Mouse (Mus musculus): Measurements from ENCODE around the gene Rab11a. TPM values are rescaled to one million over a fixed set of nuclear protein-coding genes. Genes with fewer than 3 reads are reported as not detected.
"Not testable (repeated sequence)": the region's sequence is repeated elsewhere in the genome, so short reads cannot be mapped to it uniquely, and the experiment has no call there.

Gene Rab11a
- polyA plus RNA-seq, 1 experiment from 2014 or later, result 252 TPM

DNA sequence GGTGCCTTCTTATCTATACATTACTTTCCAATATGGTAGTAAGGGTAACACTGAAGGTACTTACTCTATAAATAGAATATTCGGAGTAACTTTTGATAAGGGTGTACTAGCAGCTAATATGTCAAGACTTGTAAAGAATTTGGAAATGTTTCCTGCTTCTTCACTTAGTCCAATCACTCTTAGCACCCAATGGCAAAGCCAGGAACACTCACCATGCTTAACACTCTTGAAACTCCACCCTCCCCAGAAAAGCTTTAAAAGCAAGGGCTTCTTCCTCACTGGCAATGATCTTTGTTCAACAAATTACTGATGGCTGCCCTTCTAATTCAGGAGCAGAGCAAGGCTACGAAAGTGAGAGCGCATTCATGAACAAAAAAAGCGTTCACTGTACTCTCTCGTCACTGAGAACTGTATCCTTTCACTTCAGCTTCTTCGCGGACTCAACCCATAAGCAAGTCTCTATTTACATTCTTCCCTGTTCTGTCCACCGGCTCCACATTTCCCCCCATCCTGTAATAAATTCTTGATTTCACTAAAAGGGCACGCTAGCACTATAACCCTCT is 1.4 kb downstream of the Rab11a start:
- DNase-seq (ENCODE audit: low spot score), result no peak
- Histone ChIP-seq H3K27ac (replicated peaks; ENCODE audit: low read depth, low read length) (0 out of 2 replicates have a peak overlapping the region, but pooled peaks have one; percentile 16), H3K4me2 (ENCODE audit: low read depth, severe bottlenecking) (peak overlapping the region; percentile 73), H3K27me3 (ENCODE audit: control insufficient read depth, insufficient read depth, low read length) (no peaks in the 10 kb centered on the region), H3K36me3 (ENCODE audit: control insufficient read depth, insufficient read depth, low read length) (no peaks in the 10 kb centered on the region), H3K9me3 (ENCODE audit: control insufficient read depth, low read length) (no peaks in the 10 kb centered on the region), H3K9ac (ENCODE audit: low read length) (peak overlapping the region; percentile 74; the same call in 1 of the 2 replicates), H3K4me1 (ENCODE audit: control insufficient read depth, insufficient read depth, low read length) (no peaks in the 10 kb centered on the region), H3K4me3 (ENCODE audit: low read depth, low read length) (peak overlapping the region; percentile 77)
- ATAC-seq (ENCODE audit: insufficient number of reproducible peaks, low FRiP score, low TSS enrichment, low read depth), result no peak
- WGBS, result 16% methylated on average over 9 of the region's 9 CpGs

DNA sequence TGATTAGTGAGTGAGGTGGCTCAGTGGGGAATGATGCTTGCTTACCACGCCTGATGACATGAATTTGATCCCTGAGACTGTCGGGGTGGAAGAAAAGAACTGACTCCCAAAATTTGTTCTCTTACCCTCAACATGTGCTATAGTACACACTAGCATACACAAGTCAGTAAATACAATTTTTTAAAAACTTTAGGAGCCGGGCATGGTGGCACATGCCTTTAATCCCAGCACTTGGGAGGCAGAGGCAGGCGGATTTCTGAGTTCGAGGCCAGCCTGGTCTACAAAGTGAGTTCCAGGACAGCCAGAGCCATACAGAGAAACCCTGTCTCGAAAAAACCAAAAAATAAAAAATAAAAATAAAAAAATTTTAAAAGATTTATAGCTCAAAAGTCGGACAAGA is 2.6 kb downstream of the Rab11a start:
- WGBS, result 88% methylated on average over 7 of the region's 7 CpGs
- ATAC-seq (ENCODE audit: insufficient number of reproducible peaks, low FRiP score, low TSS enrichment, low read depth); H3K36me3 ChIP-seq (ENCODE audit: control insufficient read depth, insufficient read depth, low read length); H3K9ac ChIP-seq (ENCODE audit: low read length); H3K27ac ChIP-seq (replicated peaks; ENCODE audit: low read depth, low read length); H3K27me3 ChIP-seq (ENCODE audit: control insufficient read depth, insufficient read depth, low read length); H3K4me1 ChIP-seq (ENCODE audit: control insufficient read depth, insufficient read depth, low read length); H3K9me3 ChIP-seq (ENCODE audit: control insufficient read depth, low read length); H3K4me3 ChIP-seq (ENCODE audit: low read depth, low read length); H3K4me2 ChIP-seq (ENCODE audit: low read depth, severe bottlenecking); DNase-seq (ENCODE audit: low spot score): not testable (repeated sequence)

DNA sequence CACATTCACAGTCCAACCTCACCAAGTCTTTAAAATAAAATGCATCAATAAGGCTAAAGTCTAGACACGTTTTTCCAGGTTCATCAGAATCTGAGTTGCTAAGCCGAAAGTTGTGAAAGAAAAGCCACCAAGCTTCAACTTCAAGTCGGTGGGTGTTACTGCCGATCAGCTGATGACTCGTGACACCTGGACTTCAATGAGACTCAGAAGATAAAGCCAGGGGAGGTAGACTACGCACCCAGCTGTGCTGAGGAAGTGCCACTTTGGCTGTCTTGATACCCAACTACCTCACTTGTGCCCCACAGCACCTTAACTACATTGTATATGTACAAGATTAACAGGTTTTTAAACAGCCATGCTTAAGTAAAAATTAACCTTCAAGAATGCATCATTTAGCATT is 3.4 kb downstream of the Rab11a start:
- H3K9me3 ChIP-seq (ENCODE audit: control insufficient read depth, low read length), result no peaks in the 10 kb centered on the region
- no peak overlapping the region for H3K9ac ChIP-seq (ENCODE audit: low read length)
- no peaks in the 10 kb centered on the region for H3K4me1 ChIP-seq (ENCODE audit: control insufficient read depth, insufficient read depth, low read length)
- no peak overlapping the region for H3K4me2 ChIP-seq (ENCODE audit: low read depth, severe bottlenecking)
- H3K27me3 ChIP-seq (ENCODE audit: control insufficient read depth, insufficient read depth, low read length), result no peaks in the 10 kb centered on the region
- WGBS, result 67% methylated on average over 6 of the region's 6 CpGs
- ATAC-seq (ENCODE audit: insufficient number of reproducible peaks, low FRiP score, low TSS enrichment, low read depth) (no peak), DNase-seq (ENCODE audit: low spot score) (no peak)
- H3K4me3 ChIP-seq (ENCODE audit: low read depth, low read length), result no peak overlapping the region
- no peaks in the 10 kb centered on the region for H3K36me3 ChIP-seq (ENCODE audit: control insufficient read depth, insufficient read depth, low read length)
- H3K27ac ChIP-seq (replicated peaks; ENCODE audit: low read depth, low read length), result no peak overlapping the region

DNA sequence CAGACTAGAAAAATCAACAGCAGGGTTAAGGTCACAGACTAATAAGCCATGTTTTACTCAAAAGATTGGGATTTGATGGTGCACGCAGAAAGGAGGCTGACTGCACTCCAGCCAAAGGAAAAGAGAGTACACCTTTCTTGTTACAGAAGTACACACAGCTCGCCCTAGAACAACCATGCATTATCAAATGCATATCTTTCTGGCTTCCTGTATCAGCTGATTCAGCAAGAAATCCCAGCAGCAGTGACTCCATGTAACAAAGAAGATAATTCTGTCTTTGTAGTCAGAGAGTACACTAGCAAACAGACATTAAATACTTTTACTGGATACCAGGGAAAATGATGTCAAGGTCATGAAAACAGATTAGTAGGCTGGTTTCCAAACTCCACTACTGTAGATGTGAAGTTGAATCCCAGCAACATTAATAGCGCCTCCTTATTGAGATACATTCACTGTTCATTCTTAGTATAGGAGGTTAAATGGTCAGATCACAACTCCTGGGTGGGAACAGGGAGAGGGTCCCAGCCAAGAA is 6.5 kb downstream of the Rab11a start:
- Histone ChIP-seq H3K4me1 (ENCODE audit: control insufficient read depth, insufficient read depth, low read length) (no peaks in the 10 kb centered on the region), H3K27me3 (ENCODE audit: control insufficient read depth, insufficient read depth, low read length) (no peaks in the 10 kb centered on the region), H3K9ac (ENCODE audit: low read length) (no peak overlapping the region), H3K4me2 (ENCODE audit: low read depth, severe bottlenecking) (no peak overlapping the region), H3K4me3 (ENCODE audit: low read depth, low read length) (no peak overlapping the region), H3K9me3 (ENCODE audit: control insufficient read depth, low read length) (no peaks in the 10 kb centered on the region), H3K36me3 (ENCODE audit: control insufficient read depth, insufficient read depth, low read length) (no peaks in the 10 kb centered on the region), H3K27ac (replicated peaks; ENCODE audit: low read depth, low read length) (no peak overlapping the region)
- DNase-seq (ENCODE audit: low spot score) (no peak), ATAC-seq (ENCODE audit: insufficient number of reproducible peaks, low FRiP score, low TSS enrichment, low read depth) (no peak)
- 92% methylated on average over 3 of the region's 3 CpGs for WGBS

DNA sequence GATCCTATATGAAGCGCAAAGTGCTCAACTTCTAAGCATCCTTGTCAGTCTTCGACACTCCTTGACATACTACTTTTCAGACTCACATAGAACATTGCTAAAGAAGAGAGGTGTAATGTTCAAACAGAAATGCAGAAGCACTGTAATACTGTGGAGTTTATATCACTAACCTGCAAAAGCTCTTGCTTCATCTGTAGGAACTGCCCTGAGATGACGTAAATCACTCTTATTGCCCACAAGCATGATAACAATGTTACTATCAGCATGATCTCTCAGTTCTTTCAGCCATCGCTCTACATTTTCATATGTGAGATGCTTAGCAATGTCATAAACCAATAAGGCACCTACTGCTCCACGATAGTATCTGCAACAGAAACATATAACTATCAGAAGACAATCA is 11.1 kb downstream of the Rab11a start:
- 94% methylated on average over 5 of the region's 5 CpGs for WGBS
- no peaks in the 10 kb centered on the region for H3K4me1 ChIP-seq (ENCODE audit: control insufficient read depth, insufficient read depth, low read length)
- ATAC-seq (ENCODE audit: insufficient number of reproducible peaks, low FRiP score, low TSS enrichment, low read depth), result no peak
- H3K4me3 ChIP-seq (ENCODE audit: low read depth, low read length), result no peak overlapping the region
- H3K9me3 ChIP-seq (ENCODE audit: control insufficient read depth, low read length), result no peaks in the 10 kb centered on the region
- no peaks in the 10 kb centered on the region; the same call in 1 of the 2 replicates for H3K36me3 ChIP-seq (ENCODE audit: control insufficient read depth, insufficient read depth, low read length)
- H3K27ac ChIP-seq (replicated peaks; ENCODE audit: low read depth, low read length), result no peak overlapping the region
- no peak overlapping the region for H3K9ac ChIP-seq (ENCODE audit: low read length)
- no peak for DNase-seq (ENCODE audit: low spot score)
- no peaks in the 10 kb centered on the region for H3K27me3 ChIP-seq (ENCODE audit: control insufficient read depth, insufficient read depth, low read length)
- H3K4me2 ChIP-seq (ENCODE audit: low read depth, severe bottlenecking), result no peak overlapping the region

DNA sequence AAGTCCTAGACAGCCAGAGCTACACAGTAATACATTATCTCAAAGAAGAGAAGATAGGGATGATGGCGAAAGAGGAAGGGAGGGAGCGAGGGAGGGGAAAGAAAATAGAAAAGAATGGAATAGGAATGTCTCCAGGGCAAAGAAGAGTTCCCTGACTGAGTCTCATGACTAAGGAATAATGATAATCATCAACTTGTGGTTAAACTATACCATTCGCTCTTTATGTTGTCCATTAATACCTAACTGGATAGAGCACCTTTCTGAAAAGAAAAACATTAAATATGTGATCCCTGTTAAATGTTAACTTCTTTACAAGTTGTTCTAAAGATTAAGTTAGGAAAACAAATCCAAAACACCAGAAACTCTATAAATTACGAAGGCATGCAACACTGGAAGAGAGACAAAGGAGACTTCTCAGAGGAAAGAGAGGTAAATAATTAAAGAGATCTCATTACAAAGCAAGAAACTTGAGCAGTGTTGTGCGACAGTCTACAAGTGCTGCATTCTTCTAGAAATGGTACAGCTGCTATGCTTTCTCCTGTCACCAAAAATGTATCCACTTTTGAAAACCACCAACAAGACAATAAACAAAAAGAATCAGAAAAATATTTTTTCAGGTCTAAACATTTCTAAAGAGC is 17.9 kb downstream of the Rab11a start:
- 86% methylated on average over 5 of the region's 5 CpGs for WGBS
- H3K9ac ChIP-seq (ENCODE audit: low read length), result no peak overlapping the region
- ATAC-seq (ENCODE audit: insufficient number of reproducible peaks, low FRiP score, low TSS enrichment, low read depth), result no peak

DNA sequence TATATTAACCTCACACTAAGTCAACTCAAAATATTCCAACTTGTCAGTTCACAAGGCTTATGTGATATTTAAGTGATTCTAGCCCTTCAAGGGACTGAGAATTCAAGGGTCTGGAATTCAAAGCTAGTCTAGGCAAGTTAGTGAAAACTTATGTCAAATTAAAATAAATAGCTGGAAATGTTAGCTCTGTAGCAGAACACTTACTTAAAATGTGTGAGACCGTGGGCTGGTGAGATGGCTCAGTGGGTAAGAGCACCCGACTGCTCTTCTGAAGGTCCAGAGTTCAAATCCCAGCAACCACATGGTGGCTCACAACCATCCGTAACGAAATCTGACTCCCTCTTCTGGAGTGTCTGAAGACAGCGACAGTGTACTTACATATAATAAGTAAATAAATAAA is 27.3 kb downstream of the Rab11a start:
- H3K9ac ChIP-seq (ENCODE audit: low read length); H3K36me3 ChIP-seq (ENCODE audit: control insufficient read depth, insufficient read depth, low read length); ATAC-seq (ENCODE audit: insufficient number of reproducible peaks, low FRiP score, low TSS enrichment, low read depth); H3K27ac ChIP-seq (replicated peaks; ENCODE audit: low read depth, low read length); H3K4me3 ChIP-seq (ENCODE audit: low read depth, low read length); DNase-seq (ENCODE audit: low spot score); H3K4me1 ChIP-seq (ENCODE audit: control insufficient read depth, insufficient read depth, low read length); H3K27me3 ChIP-seq (ENCODE audit: control insufficient read depth, insufficient read depth, low read length); H3K9me3 ChIP-seq (ENCODE audit: control insufficient read depth, low read length); H3K4me2 ChIP-seq (ENCODE audit: low read depth, severe bottlenecking): not testable (repeated sequence)
- 92% methylated on average over 3 of the region's 5 CpGs for WGBS

More for the DNA sequence above, 17.9 kb downstream of the Rab11a start:
- no peak overlapping the region for H3K27ac ChIP-seq (replicated peaks; ENCODE audit: low read depth, low read length)
- no peaks in the 10 kb centered on the region for H3K4me1 ChIP-seq (ENCODE audit: control insufficient read depth, insufficient read depth, low read length)
- H3K9me3 ChIP-seq (ENCODE audit: control insufficient read depth, low read length), result no peaks in the 10 kb centered on the region
- no peaks in the 10 kb centered on the region for H3K27me3 ChIP-seq (ENCODE audit: control insufficient read depth, insufficient read depth, low read length)
- no peak overlapping the region for H3K4me2 ChIP-seq (ENCODE audit: low read depth, severe bottlenecking)
- no peak for DNase-seq (ENCODE audit: low spot score)
- H3K36me3 ChIP-seq (ENCODE audit: control insufficient read depth, insufficient read depth, low read length), result no peaks in the 10 kb centered on the region; the same call in 1 of the 2 replicates
- no peak overlapping the region for H3K4me3 ChIP-seq (ENCODE audit: low read depth, low read length)

DNA sequence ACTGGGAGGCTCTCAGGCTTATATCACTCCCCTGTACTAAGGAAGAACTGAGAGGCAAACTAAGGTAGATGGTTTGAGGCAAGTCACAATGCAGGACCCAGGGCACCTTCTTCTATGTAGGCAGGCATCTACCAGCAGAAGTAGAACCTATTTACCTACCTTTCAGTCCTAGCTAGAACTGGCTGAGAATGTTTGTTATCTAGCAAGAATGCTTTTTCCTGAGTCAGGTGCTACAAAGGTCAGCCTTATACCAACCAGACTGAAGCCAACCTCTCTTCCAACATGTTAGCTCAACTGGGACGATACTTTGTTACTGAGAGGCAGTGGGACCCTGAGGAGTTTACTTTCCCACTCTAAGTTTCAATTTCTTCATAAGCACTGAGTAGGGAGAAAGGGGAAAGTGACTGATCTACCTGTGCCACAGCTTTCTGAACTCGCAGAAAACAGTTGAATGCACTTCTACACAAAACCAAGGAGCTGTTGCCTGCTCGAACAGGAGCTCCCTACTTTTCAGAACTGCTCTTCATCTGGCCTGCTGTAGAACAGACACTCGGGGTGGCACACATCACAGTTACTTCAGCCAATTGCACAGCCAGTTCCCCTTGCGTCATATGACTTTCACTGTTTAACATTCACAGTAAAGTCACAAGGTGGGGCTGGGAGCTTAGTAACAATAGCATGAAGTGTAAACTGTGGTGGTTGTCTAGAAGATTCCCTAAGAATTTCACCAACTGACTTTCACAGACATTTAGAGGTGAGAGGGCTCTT is 33.3 kb downstream of the Rab11a start:
- WGBS, result 89% methylated on average over 5 of the region's 5 CpGs
- H3K4me2 ChIP-seq (ENCODE audit: low read depth, severe bottlenecking), result no peak overlapping the region
- no peaks in the 10 kb centered on the region; the same call in 1 of the 2 replicates for H3K36me3 ChIP-seq (ENCODE audit: control insufficient read depth, insufficient read depth, low read length)
- H3K9ac ChIP-seq (ENCODE audit: low read length), result no peak overlapping the region
- no peaks in the 10 kb centered on the region for H3K27me3 ChIP-seq (ENCODE audit: control insufficient read depth, insufficient read depth, low read length)
- no peaks in the 10 kb centered on the region for H3K4me1 ChIP-seq (ENCODE audit: control insufficient read depth, insufficient read depth, low read length)
- no peak overlapping the region for H3K4me3 ChIP-seq (ENCODE audit: low read depth, low read length)
- no peaks in the 10 kb centered on the region for H3K9me3 ChIP-seq (ENCODE audit: control insufficient read depth, low read length)
- DNase-seq (ENCODE audit: low spot score) (no peak), ATAC-seq (ENCODE audit: insufficient number of reproducible peaks, low FRiP score, low TSS enrichment, low read depth) (no peak)
- H3K27ac ChIP-seq (replicated peaks; ENCODE audit: low read depth, low read length), result no peak overlapping the region

Data from limb, embryonic 11.5 days (tissue).